Mouse (Mus musculus): ENCODE measurements around the gene Rbm48. TPM values are rescaled to one million over a fixed set of nuclear protein-coding genes. Genes with fewer than 3 reads are reported as not detected.

Rbm48 gene
- 10 to 100 TPM; 13.1 to 13.2 TPM for total RNA-seq (2023)

GRCm38 (mm10) chr5:3596399-3596766 is at the start of gene Rbm48:
Rbm48 (minus strand) TSS chr5:3596585.

GRCm38 (mm10) chr5:3595693-3596398 is 539 bp downstream of the Rbm48 start, which contains the start of gene Pex1:
Pex1 (plus strand) TSS chr5:3596066.

DNA sequence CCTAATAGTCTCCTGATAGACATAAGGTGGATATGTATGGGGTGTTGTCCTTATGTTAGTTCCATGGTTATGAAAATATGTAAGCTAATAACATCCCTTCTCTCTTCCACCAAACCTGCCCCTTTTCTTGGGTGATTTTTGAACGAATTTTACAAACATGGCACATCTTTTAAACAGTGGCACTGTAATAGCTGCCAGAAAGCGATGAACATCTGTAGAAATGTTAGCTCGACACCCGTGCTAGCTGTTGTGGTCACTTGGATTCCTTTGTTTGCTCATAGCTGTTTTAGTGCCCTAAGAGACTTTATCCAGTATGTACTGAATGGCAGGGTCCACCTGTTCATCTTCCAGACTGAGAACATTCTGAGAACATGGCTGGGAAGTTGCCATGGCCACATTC is 25.1 kb downstream of the Rbm48 start, which contains the start of gene 1700109H08Rik:
1700109H08Rik (plus strand) TSS at position 301 of the 400 bp plus-strand sequence.

GRCm38 (mm10) chr5:3543629-3544479 is 52.5 kb downstream of the Rbm48 start, which contains the start of gene Fam133b:
Fam133b (plus strand) TSS chr5:3543833.

Other genes starting within 250 kb of the Rbm48 start
- gene Fam133b, start 52.8 kb downstream of the Rbm48 start, total RNA-seq (2023) = 10 to 100 TPM; 26.4 to 32.2 TPM
- gene 1700109H08Rik, start 25.0 kb downstream of the Rbm48 start, total RNA-seq (2023) = 10 to 100 TPM in 1 of 2 experiments, 1 to 10 TPM in 1; 5.5 to 10.3 TPM
- gene Pex1, start 519 bp downstream of the Rbm48 start, total RNA-seq (2023) = 10 to 100 TPM in 1 of 2 experiments, 1 to 10 TPM in 1; 9.2 to 11.4 TPM
- gene Tmbim7, start 54.6 kb upstream of the Rbm48 start, total RNA-seq (2023) = not detected
- 10 to 100 TPM; 56.2 to 63.0 TPM for gene Gatad1, start 60.6 kb upstream of the Rbm48 start, total RNA-seq (2023)
- 10 to 100 TPM; 19.5 to 27.9 TPM for gene Ankib1, start 206.3 kb upstream of the Rbm48 start, total RNA-seq (2023)
- 10 to 100 TPM; 36.8 to 41.1 TPM for gene Krit1, start 206.6 kb upstream of the Rbm48 start, total RNA-seq (2023)
- gene Lrrd1, start 248.6 kb upstream of the Rbm48 start, total RNA-seq (2023) = not detected

Data from neutrophil, adult 83 days (primary cell).